Mouse (Mus musculus): ENCODE results near the gene Olfr713. TPM values are rescaled to one million over a fixed set of nuclear protein-coding genes. Genes with fewer than 3 reads are reported as not detected.

The Olfr713 gene
- polyA plus RNA-seq, 1 experiment from 2014 or later: not detected

Other genes starting within 250 kb of the Olfr713 start
- gene Olfr699, start 238.0 kb upstream of the Olfr713 start, polyA plus RNA-seq (2015; fragmentation: Nextera tagmentation; extraction: Ambion mirVana): not detected in 2 replicates
- gene Olfr700, start 222.3 kb upstream of the Olfr713 start, polyA plus RNA-seq (2015; fragmentation: Nextera tagmentation; extraction: Ambion mirVana): not detected in 2 replicates
- not detected in 2 replicates for gene Olfr701, start 217.0 kb upstream of the Olfr713 start, polyA plus RNA-seq (2015; fragmentation: Nextera tagmentation; extraction: Ambion mirVana)
- gene Olfr702, start 197.3 kb upstream of the Olfr713 start, polyA plus RNA-seq (2015; fragmentation: Nextera tagmentation; extraction: Ambion mirVana): not detected in 2 replicates
- gene Olfr703, start 187.8 kb upstream of the Olfr713 start, polyA plus RNA-seq (2015; fragmentation: Nextera tagmentation; extraction: Ambion mirVana): not detected in 2 replicates
- gene Olfr704, start 168.0 kb upstream of the Olfr713 start, polyA plus RNA-seq (2015; fragmentation: Nextera tagmentation; extraction: Ambion mirVana): not detected in 2 replicates
- not detected in 2 replicates for gene Olfr705, start 154.3 kb upstream of the Olfr713 start, polyA plus RNA-seq (2015; fragmentation: Nextera tagmentation; extraction: Ambion mirVana)
- not detected in 2 replicates for gene Olfr706, start 143.0 kb upstream of the Olfr713 start, polyA plus RNA-seq (2015; fragmentation: Nextera tagmentation; extraction: Ambion mirVana)
- gene Olfr707, start 129.9 kb upstream of the Olfr713 start, polyA plus RNA-seq (2015; fragmentation: Nextera tagmentation; extraction: Ambion mirVana): not detected in 2 replicates
- gene Olfr1532-ps1, start 123.2 kb upstream of the Olfr713 start, polyA plus RNA-seq (2015; fragmentation: Nextera tagmentation; extraction: Ambion mirVana): not detected in 2 replicates
- not detected in 2 replicates for gene Olfr709-ps1, start 99.0 kb upstream of the Olfr713 start, polyA plus RNA-seq (2015; fragmentation: Nextera tagmentation; extraction: Ambion mirVana)
- not detected in 2 replicates for gene Olfr710, start 82.9 kb upstream of the Olfr713 start, polyA plus RNA-seq (2015; fragmentation: Nextera tagmentation; extraction: Ambion mirVana)
- not detected in 2 replicates for gene Olfr6, start 67.2 kb upstream of the Olfr713 start, polyA plus RNA-seq (2015; fragmentation: Nextera tagmentation; extraction: Ambion mirVana)
- not detected in 2 replicates for gene Olfr711, start 55.7 kb upstream of the Olfr713 start, polyA plus RNA-seq (2015; fragmentation: Nextera tagmentation; extraction: Ambion mirVana)
- not detected in 2 replicates for gene Olfr2, start 25.1 kb upstream of the Olfr713 start, polyA plus RNA-seq (2015; fragmentation: Nextera tagmentation; extraction: Ambion mirVana)
- gene Olfr714, start 39.8 kb downstream of the Olfr713 start, polyA plus RNA-seq (2015; fragmentation: Nextera tagmentation; extraction: Ambion mirVana): not detected in 2 replicates
- gene Olfr17, start 62.0 kb downstream of the Olfr713 start, polyA plus RNA-seq (2015; fragmentation: Nextera tagmentation; extraction: Ambion mirVana): not detected in 2 replicates
- not detected in 2 replicates for gene Olfr715b, start 79.2 kb downstream of the Olfr713 start, polyA plus RNA-seq (2015; fragmentation: Nextera tagmentation; extraction: Ambion mirVana)
- not detected in 2 replicates for gene Olfr715, start 99.9 kb downstream of the Olfr713 start, polyA plus RNA-seq (2015; fragmentation: Nextera tagmentation; extraction: Ambion mirVana)
- not detected in 2 replicates for gene Olfr716, start 107.2 kb downstream of the Olfr713 start, polyA plus RNA-seq (2015; fragmentation: Nextera tagmentation; extraction: Ambion mirVana)
- gene Nlrp14, start 135.8 kb downstream of the Olfr713 start, polyA plus RNA-seq (2015; fragmentation: Nextera tagmentation; extraction: Ambion mirVana): not detected in 2 replicates
- gene Rbmxl2, start 178.3 kb downstream of the Olfr713 start, polyA plus RNA-seq (2015; fragmentation: Nextera tagmentation; extraction: Ambion mirVana): not detected in 2 replicates

Measured in heart, embryonic 13.5 days (tissue).